Mouse (Mus musculus) embryonic facial prominence, embryonic 11.5 days (tissue): ENCODE measurements around the gene Rsl1. TPM values are rescaled to one million over a fixed set of nuclear protein-coding genes. Genes with fewer than 3 reads are reported as not detected.

ENCODE experiments used
- ATAC-seq: fragments of 200-750 bp; cut with Nextera tagmentation; replicated peaks from 2 replicates; pipeline ENCODE4 v1.8.0; 2017; ENCODE audit warnings: low read depth; ENCODE audit not compliant: insufficient number of reproducible peaks, low FRiP score, low TSS enrichment
- DNase-seq: peaks from one replicate; pipeline ENCODE4 v3.0.0-alpha.2; 2015; ENCODE audit warnings: low spot score
- H3K27ac ChIP-seq: fragments of 300-500 bp; sonication (generic); replicated peaks from 2 replicates; pipeline ENCODE4 v1.5.1; 2014; ENCODE audit warnings: mild to moderate bottlenecking, low read depth, low read length, control low read depth
- H3K27me3 ChIP-seq: fragments of 300-500 bp; sonication (generic); 2 replicates; pipeline ENCODE4 v1.6.1; 2014; ENCODE audit warnings: mild to moderate bottlenecking, low read length, moderate library complexity, mixed read lengths; ENCODE audit not compliant: control insufficient read depth, insufficient read depth
- H3K36me3 ChIP-seq: fragments of 300-500 bp; sonication (generic); replicated peaks from 2 replicates; pipeline ENCODE4 v1.6.1; 2014; ENCODE audit warnings: low read depth, mild to moderate bottlenecking, low read length, moderate library complexity, mixed read lengths; ENCODE audit not compliant: control insufficient read depth, insufficient read depth
- H3K4me1 ChIP-seq: fragments of 300-500 bp; sonication (generic); 2 replicates; pipeline ENCODE4 v1.6.1; 2014; ENCODE audit warnings: low read length, mixed read lengths; ENCODE audit not compliant: control insufficient read depth, insufficient read depth
- H3K4me2 ChIP-seq: fragments of 300-500 bp; sonication (generic); 2 replicates; pipeline ENCODE4 v1.6.1; 2014; ENCODE audit warnings: low read depth, mild to moderate bottlenecking, control low read depth, low read length, moderate library complexity
- H3K4me3 ChIP-seq: fragments of 300-500 bp; sonication (generic); 2 replicates; pipeline ENCODE4 v1.5.1; 2014; ENCODE audit warnings: low read depth, low read length, control low read depth
- H3K9ac ChIP-seq: fragments of 300-500 bp; sonication (generic); replicated peaks from 2 replicates; pipeline ENCODE4 v1.6.1; 2014; ENCODE audit warnings: mild to moderate bottlenecking, control low read depth, low read length
- H3K9me3 ChIP-seq: fragments of 300-500 bp; sonication (generic); replicated peaks from 2 replicates; pipeline ENCODE4 v1.6.1; 2016; ENCODE audit warnings: mild to moderate bottlenecking, low read length, inconsistent platforms, mixed read lengths; ENCODE audit not compliant: control insufficient read depth
- WGBS: fragments of 180-500 bp; shearing (Covaris S2); extraction: QIAGEN DNeasy Blood & Tissue Kit; methylation state at CpG from one replicate; pipeline ENCODE4 v1.1.7; 2014; 5-methylcytosine and 5-hydroxymethylcytosine counted together
- polyA plus RNA-seq: library from polyadenylated mRNA; unstranded; fragments of >200 nt; fragmentation: Nextera tagmentation; extraction: Ambion mirVana; gene quantifications from 2 replicates; pipeline ENCODE4 v1.2.1, GENCODE M21; 2014

The Rsl1 gene
- polyA plus RNA-seq, 1 experiment from 2014 or later, result 7.7 TPM

GRCm38 (mm10) chr13:67214015-67214607, 41.1 kb downstream of the Rsl1 start:
- Histone ChIP-seq H3K4me1 (no peaks in the 10 kb centered on the region), H3K36me3 (no peaks in the 10 kb centered on the region), H3K9me3 (no peaks in the 10 kb centered on the region), H3K27me3 (no peaks in the 10 kb centered on the region), H3K9ac (no peak overlapping the region), H3K4me2 (no peak overlapping the region), H3K27ac (no peak overlapping the region), H3K4me3 (no peak overlapping the region)
- ATAC-seq (no peak), DNase-seq (no peak)
- 57% methylated on average over 4 of the region's 4 CpGs for WGBS

Other genes with a start within 250 kb of the Rsl1 start
- 5.0 and 5.6 TPM in 2 replicates for gene Zfp712, start 112.0 kb upstream of the Rsl1 start, polyA plus RNA-seq
- 10.1 and 11.5 TPM in 2 replicates for gene Zfp708, start 75.2 kb upstream of the Rsl1 start, polyA plus RNA-seq
- gene Gm28557, start 64.6 kb upstream of the Rsl1 start, polyA plus RNA-seq, result 2.1 and 3.2 TPM in 2 replicates
- 0.24 and 0.39 TPM in 2 replicates for gene Rslcan18, start 56.9 kb upstream of the Rsl1 start, polyA plus RNA-seq
- 2.7 and 3.8 TPM in 2 replicates for gene Zfp759, start 51.5 kb upstream of the Rsl1 start, polyA plus RNA-seq
- gene Zfp455, start 21.3 kb downstream of the Rsl1 start, polyA plus RNA-seq, result 2.6 and 2.8 TPM in 2 replicates
- gene Zfp458, start 105.3 kb downstream of the Rsl1 start, polyA plus RNA-seq, result 2.1 and 2.9 TPM in 2 replicates
- 0.53 and 0.66 TPM in 2 replicates for gene Zfp457, start 133.3 kb downstream of the Rsl1 start, polyA plus RNA-seq
- 3.2 and 3.3 TPM in 2 replicates for gene Zfp595, start 159.4 kb downstream of the Rsl1 start, polyA plus RNA-seq
- gene Gm28044, start 187.4 kb downstream of the Rsl1 start, polyA plus RNA-seq, result not detected in 2 replicates
- gene Zfp953, start 187.4 kb downstream of the Rsl1 start, polyA plus RNA-seq, result 1.4 and 1.9 TPM in 2 replicates
- 0.43 TPM in 1 of 2 replicates, not detected in the other for gene Gm28041, start 202.6 kb downstream of the Rsl1 start, polyA plus RNA-seq
- gene Zfp456, start 202.6 kb downstream of the Rsl1 start, polyA plus RNA-seq, result 0.94 and 1.4 TPM in 2 replicates
- gene Zfp429, start 226.6 kb downstream of the Rsl1 start, polyA plus RNA-seq, result 4.2 and 6.1 TPM in 2 replicates
- 1.1 and 1.2 TPM in 2 replicates for gene Zfp459, start 248.2 kb downstream of the Rsl1 start, polyA plus RNA-seq